Mouse (Mus musculus): Measurements from ENCODE around the gene Tecr.

Tecr gene

GRCm38 (mm10) chr8:83534802-83535201, 73.0 kb downstream of the Tecr start:
- no peak for DNase-seq

Data from kidney, adult 11 months (tissue).